Mouse (Mus musculus): ENCODE measurements around the gene Pdzd7.

Gene Pdzd7
- long read RNA-seq, experiment 1 = 0 reads
- long read RNA-seq, experiment 2, partial matches to known transcripts = 0 of 10 reads
- long read RNA-seq, experiment 2, other reads (novel, unspliced or antisense) = 10 of 10 reads

DNA sequence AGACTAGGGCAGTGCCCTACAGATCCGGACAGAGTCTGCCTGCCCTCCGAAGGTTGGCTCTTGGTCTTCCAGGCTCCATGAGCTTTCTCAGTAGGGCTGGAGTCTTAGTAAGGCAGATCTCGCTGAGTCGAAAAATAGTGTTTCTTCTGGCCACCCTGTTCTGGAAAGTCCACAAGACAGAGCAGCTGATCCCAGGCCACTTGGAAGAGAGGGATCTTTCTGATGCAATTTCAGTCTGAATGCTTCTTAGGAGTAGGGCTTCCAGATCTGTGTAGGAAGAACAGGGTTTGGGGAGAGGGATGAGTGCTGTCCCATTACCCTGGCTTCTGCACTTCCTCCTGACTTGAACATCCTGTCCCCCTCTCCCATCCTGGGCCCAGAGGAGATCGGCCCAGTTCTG, at the start of gene Pdzd7:
Gene Pdzd7, minus strand, starts transcription at position 67 of the 400 bp plus-strand sequence.
- intact Hi-C loops (cut with DNase I) = no loop called here

DNA sequence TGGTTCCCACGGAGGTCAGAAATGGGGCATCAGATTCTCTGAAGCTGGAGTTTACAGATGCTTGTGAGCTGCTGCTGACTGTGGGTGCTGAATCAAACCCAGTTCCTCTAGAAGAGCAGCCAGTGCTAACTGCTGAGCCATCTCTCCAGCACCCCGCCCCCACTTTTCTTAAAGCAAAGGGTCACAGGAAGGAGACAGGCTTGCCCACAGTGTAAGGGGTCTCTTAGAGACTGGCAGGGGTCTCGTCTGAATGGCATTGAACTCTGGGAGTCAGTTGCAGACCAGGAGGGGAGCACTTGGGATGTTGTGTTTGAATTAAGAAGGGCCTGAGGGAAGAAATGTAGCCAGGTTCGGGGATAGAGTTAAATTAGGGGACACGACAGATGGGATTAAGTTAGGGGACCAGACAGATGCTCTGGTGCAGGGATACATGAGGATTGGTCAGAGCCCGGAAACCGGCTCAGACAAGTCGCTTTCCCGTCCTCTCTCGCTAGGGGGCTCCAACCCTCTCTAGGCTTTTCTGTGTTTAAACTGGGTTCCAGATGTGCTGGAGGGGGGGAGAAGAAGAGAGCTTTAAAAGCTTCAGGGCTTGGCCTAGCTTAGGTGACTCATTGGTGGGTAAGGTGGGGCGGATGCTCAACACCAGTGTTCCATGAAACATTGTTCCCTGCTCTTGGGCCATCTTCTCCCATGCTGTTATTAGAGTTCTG, 36.5 kb upstream of the Pdzd7 start:
- intact Hi-C loops (cut with DNase I) = no loop called here

DNA sequence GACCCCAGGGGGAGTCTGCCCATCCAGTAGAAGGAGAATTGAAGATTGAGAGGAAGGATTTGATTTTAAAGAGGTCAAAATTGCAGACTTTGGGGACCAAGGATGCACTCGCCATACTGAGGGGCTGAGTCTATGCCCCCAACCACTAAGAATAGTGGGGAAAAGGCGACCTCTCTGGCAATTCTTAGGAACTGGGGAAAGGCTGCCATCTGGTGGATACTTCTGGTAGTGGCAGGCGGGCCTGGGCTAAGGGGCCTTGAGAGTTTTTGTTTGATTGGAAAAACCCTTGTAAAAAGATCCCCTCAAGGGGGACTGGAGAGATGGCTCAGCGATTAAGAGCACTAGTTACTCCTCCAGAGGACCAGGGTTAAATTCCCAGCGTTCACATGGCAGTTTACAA, 35.8 kb upstream of the Pdzd7 start:
- intact Hi-C loops (cut with DNase I) = no loop called here

DNA sequence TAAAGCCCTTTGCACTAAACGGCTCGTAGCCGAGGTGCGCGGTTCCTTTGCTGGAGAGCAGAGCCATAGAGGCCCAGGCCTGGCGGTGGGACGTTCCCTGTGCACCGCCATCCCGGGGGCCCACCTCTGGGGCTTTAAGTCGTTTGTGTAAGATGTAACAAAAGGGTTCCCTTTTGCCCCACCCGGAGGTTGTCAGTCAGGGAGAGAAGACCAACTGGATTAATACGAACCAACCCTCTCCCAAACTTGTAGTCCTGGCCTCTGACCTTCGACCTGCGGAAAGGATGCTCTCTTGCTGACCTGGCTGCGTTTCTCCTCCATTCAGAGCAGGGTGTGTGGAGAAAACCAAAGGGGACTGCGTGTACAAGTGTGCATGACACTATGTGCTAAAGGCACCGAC, 35.2 kb upstream of the Pdzd7 start:
- intact Hi-C loops (cut with DNase I) = no loop called here

DNA sequence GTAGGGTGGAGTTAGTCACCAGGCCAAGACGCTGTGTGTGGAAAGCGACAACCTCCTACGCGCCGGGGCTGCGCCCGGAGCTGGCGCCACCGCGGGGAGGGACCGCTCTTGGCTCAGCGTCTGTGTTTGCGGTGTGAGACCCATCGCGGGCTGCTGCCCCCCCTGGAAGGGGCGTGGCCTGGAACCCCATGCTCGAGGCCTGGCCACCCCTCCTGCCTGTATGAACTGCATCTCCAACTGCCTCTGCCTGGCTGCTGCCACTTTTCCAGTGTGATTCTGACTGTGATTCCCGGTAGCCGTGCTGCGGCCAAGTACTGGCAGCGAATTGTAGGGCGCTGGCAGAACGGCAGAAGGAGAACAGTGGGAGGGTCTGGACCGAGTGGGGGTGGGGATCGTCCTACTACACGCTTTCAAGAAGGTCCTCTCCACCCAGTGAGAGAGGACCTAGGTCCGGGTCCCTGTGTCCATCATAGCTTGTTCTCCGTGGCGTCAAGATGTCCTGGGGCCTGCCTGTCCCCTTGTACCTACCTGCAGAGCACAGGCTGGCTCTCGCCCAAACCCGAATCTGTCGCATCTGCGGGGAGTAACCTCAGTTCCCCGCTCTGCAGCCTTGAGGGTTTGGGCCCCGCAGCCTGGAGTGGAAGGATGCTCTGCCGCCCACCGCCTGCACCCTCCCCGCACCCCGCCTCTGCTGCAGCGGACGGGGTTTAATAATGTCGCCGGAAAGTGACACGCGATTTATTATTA, 34.4 kb upstream of the Pdzd7 start:
- intact Hi-C loops (cut with DNase I) = no loop called here

DNA sequence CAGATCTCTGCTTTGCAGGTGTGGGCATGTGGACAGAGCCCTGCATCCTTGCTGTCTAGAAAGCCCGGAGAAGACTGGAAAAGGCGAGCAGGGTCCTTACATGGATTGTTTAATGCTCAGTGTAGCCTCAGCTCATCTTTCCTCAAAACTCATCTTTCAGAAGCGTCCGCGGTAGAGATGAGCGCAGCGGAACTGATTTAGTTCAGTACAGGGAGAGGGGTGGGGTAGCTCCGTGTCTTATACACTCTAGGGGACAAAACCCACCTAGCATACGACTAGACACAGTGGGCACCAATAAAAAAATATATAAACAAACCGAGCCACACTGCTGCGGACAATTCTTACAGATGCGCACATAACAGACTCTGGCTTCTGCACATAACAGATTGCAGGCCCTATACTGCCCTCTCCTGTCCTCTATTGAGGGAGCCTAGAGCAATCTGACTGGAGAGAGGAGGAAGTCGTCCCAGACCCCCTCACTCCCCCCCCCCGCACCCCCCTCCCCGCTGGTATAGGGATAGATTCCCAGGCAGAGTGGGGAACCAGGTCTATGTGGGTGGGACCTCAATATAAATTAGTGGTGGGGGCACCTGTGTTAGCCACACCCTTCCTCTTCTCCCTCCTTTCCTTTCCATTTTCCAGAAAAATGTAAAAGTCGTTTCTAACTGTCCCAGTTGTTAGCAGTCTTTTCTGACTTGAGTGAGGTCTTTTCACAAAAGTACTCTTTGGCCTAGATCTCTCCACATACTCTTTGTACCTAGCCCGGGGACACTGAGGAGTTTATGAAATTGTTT, 33.7 kb upstream of the Pdzd7 start:
- intact Hi-C loops (cut with DNase I) = no loop called here

DNA sequence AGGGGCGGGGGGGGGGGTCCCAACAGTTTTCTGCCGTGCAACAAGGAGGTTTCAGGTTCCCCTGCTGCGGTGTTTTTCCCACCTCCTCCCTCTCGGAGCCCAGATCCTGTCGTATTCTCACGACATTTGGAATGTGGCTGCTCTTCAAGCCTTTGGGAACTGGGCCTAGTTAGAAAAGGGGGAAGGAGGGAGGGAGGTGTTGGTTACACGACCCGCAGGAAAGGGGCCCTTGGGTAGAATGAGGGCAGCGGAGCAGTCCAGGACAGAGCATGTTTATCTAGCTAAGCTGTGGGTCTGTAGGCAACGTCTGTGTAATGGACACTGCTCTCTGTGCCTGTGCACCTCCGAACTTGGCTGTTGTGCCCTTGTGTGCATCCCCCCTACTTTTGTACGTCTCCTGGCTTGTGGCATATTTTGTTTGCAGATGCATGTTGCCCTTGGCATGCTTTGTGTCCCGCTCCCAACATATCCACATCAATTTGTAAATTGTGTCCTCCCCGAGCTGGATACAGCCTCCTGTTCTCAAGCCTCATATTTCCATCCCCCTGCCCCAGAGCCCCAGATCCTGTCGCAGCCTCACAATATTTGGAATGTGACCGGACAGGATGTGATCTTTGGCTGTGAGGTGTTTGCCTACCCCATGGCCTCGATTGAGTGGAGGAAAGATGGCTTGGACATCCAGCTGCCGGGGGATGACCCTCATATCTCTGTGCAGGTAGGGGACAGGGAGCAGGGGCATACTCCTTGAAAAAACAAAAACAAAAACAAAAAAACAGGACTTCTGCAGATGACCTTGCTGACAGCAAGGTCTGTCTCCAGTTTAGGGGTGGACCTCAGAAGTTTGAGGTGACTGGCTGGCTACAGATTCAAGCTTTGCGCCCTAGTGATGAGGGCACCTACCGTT, 32.5 kb upstream of the Pdzd7 start:
- intact Hi-C loops (cut with DNase I) = no loop called here

DNA sequence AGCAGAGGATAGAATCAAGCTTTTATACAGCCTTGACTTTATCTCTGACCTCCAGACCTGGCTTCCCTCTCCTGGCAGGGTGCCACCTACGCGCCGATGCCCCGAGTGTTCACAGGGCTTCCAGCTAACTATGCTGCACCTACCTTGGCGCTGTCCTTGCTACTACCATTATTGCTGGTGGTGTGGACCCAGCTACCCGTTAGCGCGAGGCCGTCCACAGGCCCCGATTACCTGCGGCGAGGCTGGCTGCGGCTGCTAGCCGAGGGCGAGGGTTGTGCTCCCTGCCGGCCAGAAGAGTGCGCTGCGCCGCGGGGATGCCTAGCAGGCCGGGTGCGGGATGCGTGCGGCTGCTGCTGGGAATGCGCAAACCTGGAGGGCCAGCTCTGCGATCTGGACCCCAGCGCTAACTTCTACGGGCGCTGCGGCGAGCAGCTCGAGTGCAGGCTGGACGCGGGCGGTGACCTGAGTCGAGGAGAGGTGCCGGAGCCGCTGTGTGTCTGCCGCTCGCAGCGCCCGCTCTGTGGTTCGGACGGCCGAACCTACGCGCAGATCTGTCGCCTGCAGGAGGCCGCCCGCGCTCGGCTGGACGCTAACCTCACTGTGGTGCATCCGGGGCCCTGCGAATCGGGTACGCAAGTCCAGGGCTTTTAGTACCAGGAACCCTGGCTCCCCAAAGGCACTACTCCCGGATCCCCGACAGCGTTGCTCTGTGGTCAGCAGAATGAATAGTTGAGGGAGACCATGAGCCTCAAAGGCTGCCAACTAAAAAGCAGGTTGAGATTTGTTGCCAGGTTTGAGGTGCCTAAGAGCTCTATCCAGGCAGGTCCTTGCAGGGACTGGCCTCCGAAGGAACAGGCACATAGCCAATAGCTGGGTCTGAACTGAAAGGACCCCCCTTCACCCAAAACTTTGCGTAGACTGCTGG, 31.3 kb upstream of the Pdzd7 start:
- intact Hi-C loops (cut with DNase I) = no loop called here

DNA sequence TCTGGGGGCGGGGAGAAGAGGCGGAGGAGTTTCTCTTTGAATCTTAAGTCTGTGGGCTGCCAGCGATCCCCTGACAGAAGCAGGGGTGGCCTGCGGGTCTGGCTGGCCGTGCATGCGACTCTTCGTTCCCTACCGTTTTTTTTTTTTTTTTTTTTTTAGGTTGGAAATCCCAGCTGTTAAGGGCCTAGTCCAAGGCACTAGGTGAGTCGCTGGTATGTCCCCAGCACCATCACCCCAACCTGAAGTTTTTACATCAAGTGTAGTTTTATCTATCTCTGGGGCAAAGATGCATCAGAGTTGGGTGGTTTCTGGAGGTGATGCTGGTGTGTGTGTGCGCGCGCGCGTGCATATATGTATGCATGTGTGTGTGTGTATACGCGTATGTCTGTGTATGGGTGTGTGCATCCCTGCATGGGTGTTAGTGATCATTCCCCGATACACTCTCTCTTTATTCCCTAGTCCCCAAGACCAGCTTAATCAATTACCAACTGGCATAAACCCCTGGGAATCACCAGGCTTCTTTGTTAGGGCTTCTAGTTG, 30.6 kb upstream of the Pdzd7 start:
- intact Hi-C loops (cut with DNase I) = no loop called here

DNA sequence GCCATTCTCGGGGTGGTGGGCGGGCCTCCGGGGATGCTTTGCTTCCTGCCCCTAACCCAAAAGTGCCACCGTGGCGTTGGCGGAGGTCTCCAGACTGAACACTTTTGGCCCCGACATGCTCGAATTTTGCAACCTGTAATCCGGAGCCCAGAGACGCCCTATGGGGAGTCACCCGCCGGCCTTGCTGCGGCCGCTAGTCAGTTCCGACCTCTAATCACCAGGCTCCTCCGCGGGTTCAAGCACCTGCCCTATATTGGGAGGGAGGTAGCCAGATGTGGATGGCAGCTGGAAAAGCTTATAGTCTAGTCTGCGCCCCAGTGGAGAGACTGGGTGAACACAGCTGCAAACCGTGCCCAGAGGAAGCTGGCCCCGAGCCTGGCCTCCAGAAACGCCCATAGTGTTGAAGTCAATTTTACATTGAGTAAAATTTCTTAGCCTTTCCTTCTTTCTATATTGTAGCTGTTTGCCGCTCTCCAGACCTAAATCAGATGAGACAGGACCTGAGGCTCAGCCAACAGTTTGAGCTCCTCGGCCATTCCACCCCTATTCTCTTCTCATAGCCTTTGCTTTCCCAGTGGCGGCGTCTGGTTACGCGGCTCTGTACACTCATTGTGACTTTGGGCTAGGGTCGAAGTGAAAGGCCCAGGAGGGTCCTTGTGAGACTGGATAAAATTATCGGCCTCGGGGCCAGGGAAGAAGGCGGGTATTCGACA, 30.0 kb upstream of the Pdzd7 start:
- intact Hi-C loops (cut with DNase I) = no loop called here

DNA sequence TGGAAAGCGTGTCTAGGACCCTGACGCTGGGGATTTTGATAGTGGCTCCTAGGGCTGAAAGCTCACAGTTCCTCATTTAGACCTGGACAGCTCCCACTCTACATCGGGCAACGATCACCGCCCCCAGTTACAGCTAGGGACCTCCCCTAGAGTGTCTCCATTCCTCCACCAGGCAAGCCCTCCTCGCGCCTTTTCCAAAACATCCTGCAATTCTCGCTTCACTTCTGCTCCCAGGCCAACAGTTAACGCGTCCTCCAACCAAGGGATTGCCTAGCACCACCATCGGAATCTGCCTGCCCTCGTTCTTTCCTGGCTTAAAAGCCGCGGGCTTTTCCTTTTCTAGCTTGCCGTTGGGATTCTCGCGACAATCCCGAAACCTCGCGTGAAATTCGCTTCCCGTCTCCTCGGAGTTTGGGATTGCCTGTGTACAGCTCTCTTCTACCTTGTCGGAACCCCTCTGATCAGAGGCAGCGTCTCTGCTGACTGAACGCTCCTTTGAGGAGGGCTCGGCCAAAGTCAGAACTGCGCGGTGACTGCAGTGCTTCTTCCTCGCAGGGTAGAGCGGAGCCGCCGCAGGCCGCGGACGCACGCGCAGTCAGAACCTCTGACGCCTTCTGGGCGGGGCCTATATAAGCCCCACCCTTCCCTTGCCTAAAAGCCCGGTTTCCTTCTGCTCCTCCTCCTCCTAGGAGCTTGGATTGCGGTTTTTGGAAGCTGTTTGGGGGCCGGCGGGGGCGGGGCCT, 29.2 kb upstream of the Pdzd7 start, which contains the start of gene Kazald1:
Gene Kazald1, plus strand, starts transcription at position 662 of the 743 bp plus-strand sequence.
- intact Hi-C loops (cut with DNase I) = no loop called here

DNA sequence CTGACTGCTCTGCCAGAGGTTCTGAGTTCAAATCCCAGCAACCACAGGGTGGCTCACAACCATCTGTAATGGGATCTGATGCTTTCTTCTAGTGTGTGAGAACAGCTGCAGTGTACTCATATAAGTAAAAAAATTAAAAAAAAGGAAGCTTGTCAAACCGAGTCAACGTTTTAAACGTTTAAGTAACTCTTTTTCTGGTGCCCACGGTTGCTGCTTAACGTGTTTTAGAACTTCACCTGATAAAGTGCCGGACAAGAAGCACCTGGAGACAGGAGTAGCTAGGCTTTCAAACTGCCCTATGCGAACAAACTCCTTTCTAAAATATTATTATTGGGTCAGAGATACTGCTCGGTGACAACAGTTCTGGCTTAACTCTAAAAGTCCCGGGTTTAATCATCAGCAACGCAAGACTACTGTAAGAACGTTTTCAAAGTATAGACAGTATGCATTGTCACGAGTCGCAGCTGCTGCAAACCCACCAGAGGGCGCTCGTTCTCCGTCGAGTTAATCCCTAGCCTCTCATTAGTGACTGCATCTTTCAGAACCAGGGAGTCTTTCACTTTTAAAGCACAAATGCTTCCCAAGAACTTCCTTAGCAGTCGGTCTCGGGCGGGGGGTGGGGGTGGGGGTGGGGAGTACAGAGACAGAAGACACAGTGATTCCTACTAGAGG, 28.5 kb upstream of the Pdzd7 start:
- intact Hi-C loops (cut with DNase I) = no loop called here

DNA sequence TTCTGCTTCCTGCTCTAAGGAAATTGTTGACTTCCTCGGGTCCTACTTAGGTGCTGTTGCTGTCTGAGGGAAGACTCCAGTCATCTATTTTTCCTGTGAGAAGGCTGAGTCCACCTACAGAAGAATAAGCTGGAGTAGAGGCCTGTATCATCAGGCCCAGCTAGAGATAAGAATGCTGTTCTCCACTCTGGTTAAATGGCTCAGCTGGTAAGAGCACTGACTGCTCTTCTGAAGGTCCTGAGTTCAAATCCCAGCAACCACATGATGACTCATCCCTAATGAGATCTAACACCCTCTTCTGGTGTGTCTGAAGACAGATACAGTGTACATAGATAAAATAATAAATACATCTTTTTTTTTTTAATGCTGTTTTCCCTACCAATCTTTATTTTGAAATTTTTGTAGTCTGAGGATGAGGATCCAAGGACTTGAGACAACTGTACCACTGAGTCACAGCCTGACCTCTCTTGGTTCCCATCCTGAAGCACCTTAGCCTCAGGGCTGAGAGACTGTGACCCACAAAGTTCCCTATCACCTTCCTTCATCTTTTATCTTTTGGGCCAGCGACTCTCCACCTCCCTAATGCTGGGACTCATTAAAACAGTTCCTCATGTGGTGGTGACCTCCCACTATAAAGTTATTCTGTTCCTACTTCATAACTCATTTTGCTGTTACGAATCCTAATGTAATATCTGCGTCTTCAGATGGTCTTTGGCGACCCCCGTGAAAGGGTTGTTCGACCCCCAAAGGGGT, 22.4 kb upstream of the Pdzd7 start:
- intact Hi-C loops (cut with DNase I) = no loop called here

DNA sequence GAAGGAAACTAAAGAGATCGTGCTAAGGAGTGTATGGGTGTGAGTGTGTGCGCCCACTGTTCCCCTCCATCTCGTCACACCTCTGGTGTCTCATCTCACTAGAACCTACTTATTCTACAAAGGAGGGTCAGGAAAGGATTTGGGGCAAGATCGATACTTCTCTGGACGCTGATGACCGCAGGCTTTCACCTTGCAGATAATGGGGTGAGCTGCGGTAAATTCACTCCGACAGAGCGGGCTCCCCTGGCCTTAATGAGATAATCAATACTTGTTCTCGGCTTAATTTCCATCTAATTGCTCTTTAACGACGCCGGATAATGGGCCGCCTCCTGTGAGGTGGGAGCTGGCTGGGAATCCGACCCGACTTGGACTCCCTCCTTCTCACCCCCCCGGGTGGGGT, 21.7 kb upstream of the Pdzd7 start:
- intact Hi-C loops (cut with DNase I) = no loop called here

DNA sequence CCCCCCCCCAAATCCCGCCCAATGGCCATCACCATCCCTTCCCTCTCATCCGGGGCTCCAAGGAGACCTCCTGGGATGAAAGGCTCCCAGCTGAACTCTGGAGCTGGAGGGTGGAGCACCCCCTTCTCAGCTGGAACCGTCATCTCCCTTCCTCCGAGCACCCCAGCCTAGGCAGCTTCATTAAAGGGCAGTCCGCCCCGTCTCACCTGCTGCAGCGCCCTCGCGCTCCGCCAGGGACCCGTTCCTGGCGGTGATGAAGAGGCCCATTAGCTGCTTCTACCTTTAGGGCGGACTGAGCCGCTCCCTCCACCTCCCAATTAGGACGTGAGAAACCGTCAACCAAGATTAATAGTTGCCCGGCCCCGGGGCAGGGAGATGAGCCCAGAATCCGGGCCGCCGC, 19.7 kb upstream of the Pdzd7 start:
- intact Hi-C loops (cut with DNase I) = no loop called here

DNA sequence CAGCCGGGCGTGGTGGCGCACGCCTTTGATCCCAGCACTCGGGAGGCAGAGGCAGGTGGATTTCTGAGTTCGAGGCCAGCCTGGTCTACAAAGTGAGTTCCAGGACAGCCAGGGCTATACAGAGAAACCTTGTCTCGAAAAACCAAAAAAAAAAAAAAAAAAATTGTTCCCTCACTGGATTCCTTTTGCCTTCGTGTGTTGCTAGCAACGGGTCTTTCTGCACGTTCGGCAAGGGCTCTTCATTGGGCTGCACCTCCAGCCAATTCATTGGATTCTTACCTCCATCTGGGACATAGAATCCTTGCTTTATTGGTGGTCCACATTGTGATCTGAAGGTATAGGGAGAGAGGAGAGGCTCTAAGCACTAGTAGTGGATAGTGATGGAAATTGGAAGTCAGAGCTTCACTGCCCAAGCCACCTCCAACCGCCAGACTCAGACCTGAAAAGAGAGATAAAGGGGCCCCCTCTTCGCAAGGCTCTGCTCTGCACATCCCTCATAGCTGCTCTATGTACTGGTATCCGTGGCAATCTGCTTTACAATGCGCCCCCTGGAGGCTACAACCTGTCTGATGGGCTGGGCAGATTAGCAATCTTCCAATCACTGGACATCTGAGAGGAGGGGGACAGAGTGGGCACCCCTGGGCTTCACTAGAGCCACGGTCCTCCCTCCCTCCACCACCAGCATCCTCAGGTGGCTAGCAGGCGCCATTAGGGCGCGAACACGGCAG, 18.2 kb upstream of the Pdzd7 start:
- intact Hi-C loops (cut with DNase I) = no loop called here
